Mouse (Mus musculus) heart, postnatal 0 days (tissue): ENCODE measurements around the gene Gm2016. TPM values are rescaled to one million over a fixed set of nuclear protein-coding genes. Genes with fewer than 3 reads are reported as not detected.
"Not testable (repeated sequence)": the region's sequence is repeated elsewhere in the genome, so short reads cannot be mapped to it uniquely, and the experiment has no call there.

ENCODE experiments used
- ATAC-seq: fragments of 200-750 bp; cut with Nextera tagmentation; 2 replicates; pipeline ENCODE4 v1.8.0; 2017; ENCODE audit warnings: low read depth, moderate number of reproducible peaks, moderate library complexity; ENCODE audit not compliant: insufficient read depth
- DNase-seq: peaks from one replicate; pipeline ENCODE4 v3.0.0-alpha.2; 2016; ENCODE audit warnings: low spot score
- H3K27ac ChIP-seq: fragments of 300-500 bp; sonication (generic); 2 replicates; pipeline ENCODE4 v1.5.1; 2014; ENCODE audit warnings: low read depth, mild to moderate bottlenecking
- H3K27me3 ChIP-seq: fragments of 300-500 bp; sonication (generic); 2 replicates; pipeline ENCODE4 v1.6.1; 2014; ENCODE audit warnings: low read length, mixed read lengths; ENCODE audit not compliant: control insufficient read depth, insufficient read depth
- H3K36me3 ChIP-seq: fragments of 300-500 bp; sonication (generic); replicated peaks from 2 replicates; pipeline ENCODE4 v1.6.1; 2014; ENCODE audit warnings: low read length, mixed read lengths; ENCODE audit not compliant: control insufficient read depth, insufficient read depth
- H3K4me1 ChIP-seq: fragments of 300-500 bp; sonication (generic); 2 replicates; pipeline ENCODE4 v1.6.1; 2014; ENCODE audit warnings: antibody characterized with exemption; ENCODE audit not compliant: control insufficient read depth, insufficient read depth
- H3K4me2 ChIP-seq: fragments of 300-500 bp; sonication (generic); 2 replicates; pipeline ENCODE4 v1.6.1; 2014; ENCODE audit warnings: low read depth, mild to moderate bottlenecking, low read length, moderate library complexity
- H3K4me3 ChIP-seq: fragments of 300-500 bp; sonication (generic); 2 replicates; pipeline ENCODE4 v1.5.1; 2014; ENCODE audit warnings: low read depth, low read length
- H3K9ac ChIP-seq: fragments of 300-500 bp; sonication (generic); replicated peaks from 2 replicates; pipeline ENCODE4 v1.6.1; 2014; ENCODE audit warnings: low read depth, low read length, mixed read lengths
- H3K9me3 ChIP-seq: fragments of 300-500 bp; sonication (generic); replicated peaks from 2 replicates; pipeline ENCODE4 v1.6.1; 2016; ENCODE audit warnings: low read length; ENCODE audit not compliant: control insufficient read depth
- WGBS: fragments of 180-500 bp; shearing (Covaris S2); extraction: QIAGEN DNeasy Blood & Tissue Kit; methylation state at CpG from one replicate; pipeline ENCODE4 v1.1.7; 2014; 5-methylcytosine and 5-hydroxymethylcytosine counted together
- polyA plus RNA-seq: library from polyadenylated mRNA; unstranded; fragments of >200 nt; fragmentation: Nextera tagmentation; extraction: Ambion mirVana; gene quantifications from 2 replicates; pipeline ENCODE4 v1.2.1, GENCODE M21; 2015
- total RNA-seq: library from RNA; depleted of rRNA; stranded (reverse); fragments of >200 nt; gene quantifications from 2 replicates; pipeline ENCODE4 v1.2.3, GENCODE M21; 2014; ENCODE audit warnings: low replicate concordance; rRNA removed

Gm2016 gene
- total RNA-seq = not detected in 2 replicates
- not detected in 2 replicates for polyA plus RNA-seq

DNA sequence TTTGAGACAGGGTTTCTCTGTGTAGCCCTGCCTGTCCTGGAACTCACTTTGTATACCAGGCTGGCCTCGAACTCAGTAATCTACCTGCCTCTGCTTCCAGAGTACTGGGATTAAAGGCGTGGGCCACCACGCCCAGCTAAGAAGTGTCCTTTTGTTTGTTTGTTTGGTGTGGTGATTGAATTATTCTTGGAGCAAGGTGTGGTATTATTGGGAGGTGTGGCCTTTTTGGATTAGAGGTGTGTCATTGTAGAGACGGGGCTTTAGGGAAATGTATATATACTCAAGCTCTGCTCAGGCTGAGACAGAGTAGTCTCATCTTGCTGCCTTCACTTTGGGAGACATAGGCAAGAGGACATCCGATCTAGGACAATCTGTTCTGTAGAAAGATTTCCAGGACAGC, at the start of gene Gm2016:
TSS of gene Gm2016 (plus strand) at position 301 of the 400 bp plus-strand sequence.
- H3K4me3 ChIP-seq, ATAC-seq, H3K9me3 ChIP-seq, H3K27ac ChIP-seq, DNase-seq, H3K27me3 ChIP-seq, H3K36me3 ChIP-seq, H3K4me2 ChIP-seq, H3K4me1 ChIP-seq, H3K9ac ChIP-seq: not testable (repeated sequence)
- WGBS = 74% methylated on average over 5 of the region's 5 CpGs

DNA sequence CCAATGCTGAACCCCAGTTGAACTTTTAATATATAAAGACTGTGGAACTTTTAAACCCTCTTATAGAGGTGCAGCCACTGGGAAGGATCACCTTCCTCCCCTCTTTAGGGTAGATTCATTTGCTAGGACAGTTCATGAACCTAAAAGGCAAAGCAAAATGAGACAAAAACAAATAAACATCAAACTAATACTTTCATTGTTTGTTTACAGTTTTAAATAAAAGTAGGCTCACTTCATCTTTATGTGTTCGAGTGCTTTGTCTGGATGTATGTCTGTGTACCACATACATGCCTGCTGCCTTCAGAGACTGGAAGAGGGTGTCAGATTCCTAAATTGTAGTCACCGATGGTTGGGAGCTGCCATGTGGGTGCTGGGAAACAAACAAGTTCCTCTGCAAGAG, 31.6 kb upstream of the Gm2016 start, which contains the start of gene Gm2001:
TSS of gene Gm2001 (minus strand) at position 101 of the 400 bp plus-strand sequence.
- H3K4me2 ChIP-seq, DNase-seq, H3K9ac ChIP-seq, H3K9me3 ChIP-seq, H3K4me1 ChIP-seq, H3K27me3 ChIP-seq, H3K4me3 ChIP-seq, H3K27ac ChIP-seq, ATAC-seq, H3K36me3 ChIP-seq: not testable (repeated sequence)
- WGBS = 45% methylated on average over 1 of the region's 2 CpGs

DNA sequence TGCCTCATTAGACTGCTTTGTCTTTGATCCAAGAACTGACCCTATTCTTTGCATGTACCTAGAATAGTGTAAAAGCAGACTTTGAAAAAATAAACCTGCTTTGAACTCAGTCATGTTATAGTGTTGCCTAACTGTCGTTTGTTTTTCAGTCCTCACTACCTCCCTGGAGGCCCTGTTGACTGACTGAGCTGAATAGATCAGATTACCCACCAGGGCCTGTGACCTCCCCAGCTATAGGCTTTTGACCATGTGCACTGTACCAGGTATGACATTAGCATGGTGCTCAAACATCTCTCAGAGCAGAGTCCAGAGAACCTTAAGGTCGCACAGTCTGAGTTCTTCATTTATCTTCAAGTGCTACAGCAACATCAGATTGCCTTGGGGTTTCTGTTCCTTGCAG, 23.2 kb upstream of the Gm2016 start:
- not testable (repeated sequence) for H3K9ac ChIP-seq, DNase-seq, H3K4me3 ChIP-seq, H3K27me3 ChIP-seq, H3K4me1 ChIP-seq, ATAC-seq, H3K9me3 ChIP-seq, H3K4me2 ChIP-seq, H3K27ac ChIP-seq, H3K36me3 ChIP-seq
- WGBS = no CpG with 5 or more reads among the region's 2 CpGs

DNA sequence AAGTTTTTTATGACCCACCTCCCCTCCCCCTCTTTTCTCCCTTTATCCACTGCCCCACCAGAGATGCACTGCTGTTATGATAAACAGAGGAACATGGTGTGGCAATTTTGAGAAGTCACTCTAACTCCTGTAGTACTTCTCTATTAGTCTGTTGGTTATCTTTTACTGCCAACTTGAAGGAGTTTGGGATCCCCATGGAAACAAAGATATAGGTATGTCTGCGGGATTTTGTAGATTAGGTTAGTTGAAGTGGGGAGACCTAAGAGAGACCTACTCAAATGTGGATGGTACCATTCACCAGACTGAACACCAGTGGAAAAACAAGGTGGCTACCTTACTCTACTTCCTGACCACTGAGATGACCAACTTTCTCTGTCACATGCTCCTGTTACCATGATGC, 17.8 kb upstream of the Gm2016 start:
- H3K4me3 ChIP-seq, H3K27me3 ChIP-seq, H3K9ac ChIP-seq, H3K9me3 ChIP-seq, H3K27ac ChIP-seq, H3K4me2 ChIP-seq, H3K4me1 ChIP-seq, H3K36me3 ChIP-seq, ATAC-seq, DNase-seq: not testable (repeated sequence)
- 45% methylated on average over 1 of the region's 1 CpGs for WGBS

DNA sequence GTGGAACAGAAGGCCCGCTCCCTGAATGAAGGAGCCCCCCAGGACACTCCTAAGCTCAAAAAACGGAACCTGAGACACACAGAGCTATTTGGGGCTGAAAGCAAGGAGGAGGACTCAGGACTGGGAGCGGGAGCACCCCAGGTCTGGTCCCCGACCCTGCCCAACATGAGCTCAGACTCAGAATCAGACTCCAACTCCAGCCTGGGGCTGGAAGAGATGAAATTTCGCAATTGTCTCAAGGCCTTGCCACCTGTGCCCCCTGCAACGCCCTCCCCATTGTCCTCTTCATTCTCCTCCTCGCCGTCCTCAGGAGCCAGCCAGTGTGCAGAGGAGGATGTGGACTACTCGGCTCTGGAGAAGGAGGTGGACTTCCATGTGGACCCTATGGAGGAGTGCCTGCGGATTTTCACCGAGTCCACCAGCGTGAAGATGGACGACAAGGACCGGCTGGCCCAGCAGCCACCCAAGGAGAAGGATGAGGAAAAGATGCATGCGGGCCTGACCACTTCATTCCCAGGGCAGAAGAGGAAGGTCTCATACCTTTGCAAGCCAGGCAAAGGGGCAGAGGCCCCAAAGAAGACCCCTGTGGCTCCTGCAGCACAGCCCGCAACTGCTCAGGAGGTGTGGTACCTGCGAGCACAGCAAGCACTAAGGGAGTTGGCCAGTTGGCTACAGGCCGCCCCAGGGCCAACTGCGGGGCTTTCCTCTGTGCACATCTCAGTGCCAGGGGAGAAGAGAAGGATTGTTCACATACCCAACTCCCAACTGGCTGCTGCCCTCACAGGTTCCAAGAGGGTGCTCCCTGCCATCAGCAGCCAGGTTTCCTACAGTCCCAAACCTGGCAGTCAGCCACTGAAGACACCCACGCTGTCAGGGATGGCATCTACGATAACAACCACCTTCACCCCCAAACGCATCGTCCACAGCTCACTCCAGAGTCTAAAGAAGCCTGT, 11.9 kb upstream of the Gm2016 start:
- not testable (repeated sequence) for H3K27me3 ChIP-seq, H3K27ac ChIP-seq, DNase-seq, H3K4me1 ChIP-seq, H3K9ac ChIP-seq, H3K36me3 ChIP-seq, ATAC-seq, H3K4me3 ChIP-seq, H3K4me2 ChIP-seq, H3K9me3 ChIP-seq
- 72% methylated on average over 23 of the region's 23 CpGs for WGBS

DNA sequence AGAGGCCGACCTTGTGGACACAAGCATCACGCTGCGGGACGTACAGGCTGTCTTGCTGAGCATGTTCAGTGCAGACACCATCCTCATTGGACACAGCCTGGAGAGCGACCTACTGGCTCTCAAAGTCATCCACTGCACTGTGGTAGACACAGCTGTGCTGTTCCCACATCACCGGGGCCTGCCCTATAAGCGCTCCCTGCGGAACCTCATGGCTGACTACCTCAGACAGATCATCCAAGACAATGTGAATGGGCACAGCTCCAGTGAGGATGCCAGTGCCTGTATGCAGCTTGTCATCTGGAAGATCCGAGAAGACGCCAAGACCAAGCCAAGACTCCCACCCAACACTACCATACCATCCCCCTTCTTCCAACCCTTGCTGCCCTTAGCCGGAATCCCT, 10.2 kb upstream of the Gm2016 start:
- not testable (repeated sequence) for H3K4me3 ChIP-seq, H3K27ac ChIP-seq, H3K4me2 ChIP-seq, H3K9me3 ChIP-seq, H3K36me3 ChIP-seq, H3K27me3 ChIP-seq, H3K9ac ChIP-seq, DNase-seq, H3K4me1 ChIP-seq
- peak; percentile 18; the same call in 1 of the 2 replicates for ATAC-seq
- WGBS = 86% methylated on average over 8 of the region's 11 CpGs

DNA sequence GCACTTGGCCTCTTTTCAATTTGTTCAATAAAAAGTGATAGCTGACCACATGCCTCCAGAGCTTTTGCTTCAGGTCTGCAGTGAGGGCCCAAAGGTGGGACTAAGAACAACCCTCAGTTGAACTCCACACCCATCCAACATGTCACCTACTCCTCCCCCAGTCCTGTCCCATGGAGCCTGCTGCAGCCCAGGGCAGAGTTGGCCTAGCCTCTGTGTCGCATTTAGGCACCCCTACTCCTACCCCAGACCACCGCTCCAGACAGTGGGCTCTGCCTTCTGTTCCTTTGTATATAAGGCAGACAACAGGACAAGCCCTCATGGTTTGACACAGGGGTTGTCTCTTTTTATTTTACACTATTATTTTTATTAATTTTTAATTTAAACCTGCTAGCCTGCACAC, 9.8 kb upstream of the Gm2016 start:
- ATAC-seq, H3K36me3 ChIP-seq, DNase-seq, H3K4me1 ChIP-seq, H3K4me3 ChIP-seq, H3K27me3 ChIP-seq, H3K4me2 ChIP-seq, H3K9me3 ChIP-seq, H3K27ac ChIP-seq, H3K9ac ChIP-seq: not testable (repeated sequence)
- 70% methylated on average over 2 of the region's 2 CpGs for WGBS

DNA sequence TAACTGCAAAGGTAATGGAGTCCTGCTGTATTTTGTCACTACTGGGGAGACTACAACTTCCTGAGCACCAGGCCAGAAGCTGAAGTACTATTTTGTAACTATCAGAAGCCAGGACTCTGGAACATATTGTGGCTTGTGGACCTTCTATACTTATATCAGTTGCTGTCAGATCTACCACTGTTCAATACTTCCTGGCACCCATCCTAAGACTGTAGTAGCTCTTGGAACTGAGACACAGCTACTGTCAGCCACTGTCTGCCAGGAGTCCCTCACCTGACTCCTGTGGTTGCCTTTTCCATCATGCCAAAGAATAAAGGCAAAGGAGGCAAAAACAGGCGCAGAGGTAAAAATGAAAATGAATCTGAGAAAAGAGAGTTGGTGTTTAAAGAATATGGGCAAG, 21.2 kb downstream of the Gm2016 start, which contains the start of gene Gm2022:
TSS of gene Gm2022 (plus strand) at position 301 of the 400 bp plus-strand sequence.
- H3K9ac ChIP-seq, H3K36me3 ChIP-seq, H3K9me3 ChIP-seq, H3K27me3 ChIP-seq, DNase-seq, ATAC-seq, H3K4me3 ChIP-seq, H3K4me1 ChIP-seq, H3K4me2 ChIP-seq, H3K27ac ChIP-seq: not testable (repeated sequence)
- 73% methylated on average over 1 of the region's 1 CpGs for WGBS
